Mouse (Mus musculus) liver, embryonic 14.5 days (tissue): ENCODE results near the gene Stk38.

Experiments
- CTCF ChIP-seq: IDR thresholded peaks from 2 replicates; pipeline ENCODE4 v1.5.1; 2016; ENCODE audit warnings: antibody characterized with exemption, low read depth, control low read depth
- EP300 ChIP-seq: IDR thresholded peaks from 2 replicates; pipeline ENCODE4 v1.6.1; 2016; ENCODE audit warnings: antibody characterized with exemption, low read depth

DNA sequence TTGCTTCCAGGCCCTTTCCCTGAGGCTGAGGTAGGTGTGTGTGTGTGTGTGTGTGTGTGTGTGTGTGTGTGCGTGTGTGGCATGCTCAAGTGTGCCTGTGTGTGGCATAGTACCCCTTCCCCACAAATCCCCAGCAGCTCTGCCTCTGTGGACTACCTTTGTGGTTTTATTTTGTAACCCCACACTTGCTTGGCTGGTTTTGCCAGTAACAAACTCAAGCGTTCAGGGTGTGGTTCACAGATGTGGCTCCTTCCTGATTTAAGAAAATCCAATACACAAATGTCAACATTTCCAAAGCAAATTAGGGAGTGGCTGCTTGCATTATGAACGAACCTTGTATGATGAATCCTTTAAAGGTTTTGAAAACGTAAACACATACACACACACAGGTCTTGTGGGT, 8.9 kb upstream of the Stk38 start:
- TF ChIP-seq CTCF = no peak
- no peak for TF ChIP-seq EP300
